Mouse (Mus musculus) liver, embryonic 12.5 days (tissue): ENCODE data around the gene Arrb1. TPM values are rescaled to one million over a fixed set of nuclear protein-coding genes. Genes with fewer than 3 reads are reported as not detected.

Experiments used
- ATAC-seq: fragments of 200-750 bp; cut with Nextera tagmentation; 2 replicates; pipeline ENCODE4 v1.8.0; 2017; ENCODE audit warnings: moderate number of reproducible peaks, mild to moderate bottlenecking, moderate library complexity
- H3K27ac ChIP-seq: fragments of 300-500 bp; sonication (generic); 2 replicates; pipeline ENCODE4 v1.5.1; 2016; ENCODE audit warnings: mild to moderate bottlenecking
- H3K27me3 ChIP-seq: fragments of 300-500 bp; sonication (generic); replicated peaks from 2 replicates; pipeline ENCODE4 v1.6.1; 2016; ENCODE audit warnings: mild to moderate bottlenecking, moderate library complexity
- H3K36me3 ChIP-seq: fragments of 300-500 bp; sonication (generic); 2 replicates; pipeline ENCODE4 v1.6.1; 2016; ENCODE audit warnings: mild to moderate bottlenecking, moderate library complexity
- H3K4me1 ChIP-seq: fragments of 300-500 bp; sonication (generic); 2 replicates; pipeline ENCODE4 v1.6.1; 2016
- H3K4me2 ChIP-seq: fragments of 300-500 bp; sonication (generic); 2 replicates; pipeline ENCODE4 v1.6.1; 2016; ENCODE audit warnings: mild to moderate bottlenecking, moderate library complexity
- H3K4me3 ChIP-seq: fragments of 300-500 bp; sonication (generic); 2 replicates; pipeline ENCODE4 v1.5.1; 2016; ENCODE audit warnings: mild to moderate bottlenecking, moderate library complexity
- H3K9ac ChIP-seq: fragments of 300-500 bp; sonication (generic); 2 replicates; pipeline ENCODE4 v1.6.1; 2016; ENCODE audit warnings: mild to moderate bottlenecking, moderate library complexity
- H3K9me3 ChIP-seq: fragments of 300-500 bp; sonication (generic); replicated peaks from 2 replicates; pipeline ENCODE4 v1.6.1; 2016; ENCODE audit warnings: mild to moderate bottlenecking, moderate library complexity
- WGBS: fragments of 180-500 bp; shearing (Covaris S2); methylation state at CpG from one replicate; pipeline ENCODE4 v1.1.7; 2016; ENCODE audit not compliant: insufficient replicate concordance; 5-methylcytosine and 5-hydroxymethylcytosine counted together
- polyA plus RNA-seq: library from polyadenylated mRNA; unstranded; fragments of >200 nt; fragmentation: Nextera tagmentation; extraction: Ambion mirVana; gene quantifications from 2 replicates; pipeline ENCODE4 v1.2.1, GENCODE M21; 2016

Arrb1 gene
- polyA plus RNA-seq, 1 experiment from 2014 or later: 136 TPM

DNA sequence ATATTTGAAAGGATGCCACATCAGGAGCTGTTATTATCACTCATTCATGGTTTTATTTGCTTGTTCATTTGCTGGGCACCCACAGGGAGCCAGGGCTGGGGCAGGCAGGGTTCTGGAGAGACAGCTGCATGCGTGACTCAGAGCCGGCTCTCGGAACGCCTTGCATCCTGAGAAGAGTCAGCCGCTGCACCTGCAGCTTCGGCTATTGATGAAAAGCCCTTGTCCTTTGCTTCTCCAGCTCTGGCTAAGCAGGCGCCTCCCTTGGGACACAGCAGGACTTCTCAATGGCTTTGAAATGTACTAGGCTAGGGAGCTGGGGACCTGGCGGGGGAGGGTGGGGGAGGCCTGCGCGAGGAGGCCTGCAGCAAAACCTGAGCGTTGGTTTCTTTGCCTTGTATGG is 23.8 kb downstream of the Arrb1 start:
- Histone ChIP-seq H3K27ac (peak overlapping the region; percentile 28; the same call in 1 of the 2 replicates), H3K4me3 (no peak overlapping the region), H3K27me3 (no peaks in the 10 kb centered on the region), H3K4me1 (peaks cover 62% of the 10 kb centered on the region), H3K4me2 (no peak overlapping the region), H3K36me3 (no peaks in the 10 kb centered on the region), H3K9me3 (no peaks in the 10 kb centered on the region), H3K9ac (no peak overlapping the region)
- WGBS: 45% methylated on average over 11 of the region's 11 CpGs
- ATAC-seq: no peak

- Histone ChIP-seq H3K36me3 (0 out of 2 replicates have a peak, but pooled peaks cover 8% of the 10 kb centered on the region), H3K4me2 (no peak overlapping the region), H3K4me1 (peaks cover 73% of the 10 kb centered on the region), H3K9me3 (no peaks in the 10 kb centered on the region), H3K27me3 (no peaks in the 10 kb centered on the region), H3K27ac (no peak overlapping the region; the same call in 1 of the 2 replicates), H3K4me3 (no peak overlapping the region), H3K9ac (no peak overlapping the region)
- ATAC-seq: no peak
- WGBS: 51% methylated on average over 5 of the region's 5 CpGs
Measured at GRCm38 (mm10) chr7:99562478-99562877, 27.2 kb downstream of the Arrb1 start.

DNA sequence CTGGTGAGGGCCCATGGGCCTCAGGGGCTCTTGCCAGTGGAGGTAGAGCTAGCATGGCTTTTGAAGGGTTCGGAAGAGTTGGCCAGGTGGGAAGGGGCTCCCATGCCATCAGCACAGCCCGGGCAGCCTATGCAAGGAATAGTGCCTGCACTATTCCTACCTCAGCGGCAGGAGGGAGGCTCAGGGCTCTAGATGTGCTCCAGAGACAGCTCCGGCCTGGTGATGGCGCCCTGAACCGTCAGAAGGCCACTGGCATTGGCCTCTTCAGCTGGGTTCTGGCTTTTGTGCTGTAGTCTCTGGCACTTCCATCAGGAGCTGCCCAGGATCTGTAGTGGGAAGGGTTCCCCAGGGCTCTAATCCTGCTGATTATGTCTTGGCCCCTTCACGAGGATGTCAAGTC is 28.0 kb downstream of the Arrb1 start:
- Histone ChIP-seq H3K4me3 (no peak overlapping the region), H3K9me3 (no peaks in the 10 kb centered on the region), H3K27me3 (no peaks in the 10 kb centered on the region), H3K27ac (no peak overlapping the region), H3K9ac (no peak overlapping the region), H3K4me1 (peaks cover 73% of the 10 kb centered on the region), H3K4me2 (no peak overlapping the region), H3K36me3 (0 out of 2 replicates have a peak, but pooled peaks cover 8% of the 10 kb centered on the region)
- 71% methylated on average over 7 of the region's 7 CpGs for WGBS
- no peak for ATAC-seq

DNA sequence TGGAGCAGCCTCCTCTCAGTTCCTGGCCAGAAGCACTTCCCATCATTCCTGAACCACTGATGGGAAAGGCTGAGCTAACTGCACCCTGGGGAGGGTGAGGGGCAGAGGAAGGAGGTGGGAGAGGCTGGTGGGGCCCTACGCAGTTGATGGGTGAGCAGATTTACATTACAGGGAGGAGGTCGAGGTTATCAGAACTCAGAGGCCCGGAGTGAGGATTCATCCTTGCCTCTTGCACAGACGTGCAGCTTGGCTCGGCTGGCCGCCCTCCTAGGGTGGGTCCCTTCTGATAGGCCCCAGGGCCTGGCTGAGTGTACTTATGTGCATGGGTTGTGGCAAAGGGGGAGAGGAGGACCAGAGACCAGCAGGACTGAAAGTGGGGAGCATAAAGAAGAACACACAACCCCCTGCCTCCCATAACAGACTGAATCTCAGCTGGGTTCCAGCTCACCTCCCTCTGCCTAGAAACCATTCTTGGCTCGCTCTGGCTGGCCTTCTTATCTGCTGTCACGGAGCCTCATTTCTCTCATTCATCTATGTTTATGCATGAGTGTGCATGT is 30.1 kb downstream of the Arrb1 start:
- Histone ChIP-seq H3K4me3 (no peak overlapping the region), H3K4me2 (no peak overlapping the region), H3K9ac (no peak overlapping the region), H3K36me3 (0 out of 2 replicates have a peak, but pooled peaks cover 8% of the 10 kb centered on the region), H3K9me3 (no peaks in the 10 kb centered on the region), H3K27me3 (no peaks in the 10 kb centered on the region), H3K27ac (peak overlapping the region; percentile 4; the same call in 1 of the 2 replicates), H3K4me1 (peaks cover 69% of the 10 kb centered on the region)
- 28% methylated on average over 8 of the region's 8 CpGs for WGBS
- peak; percentile 55 for ATAC-seq

GRCm38 (mm10) chr7:99570680-99571079 is 35.4 kb downstream of the Arrb1 start:
- H3K27me3 ChIP-seq: no peaks in the 10 kb centered on the region
- H3K36me3 ChIP-seq: peaks cover 24% of the 10 kb centered on the region
- ATAC-seq: no peak
- no peak overlapping the region; the same call in 1 of the 2 replicates for H3K4me2 ChIP-seq
- WGBS: 58% methylated on average over 5 of the region's 5 CpGs
- 0 out of 2 replicates have a peak overlapping the region, but pooled peaks have one; percentile 4 for H3K4me3 ChIP-seq
- peak overlapping the region; percentile 52; the same call in 1 of the 2 replicates for H3K27ac ChIP-seq
- peaks cover 26% of the 10 kb centered on the region for H3K4me1 ChIP-seq
- H3K9me3 ChIP-seq: no peaks in the 10 kb centered on the region
- 0 out of 2 replicates have a peak overlapping the region, but pooled peaks have one; percentile 9 for H3K9ac ChIP-seq

DNA sequence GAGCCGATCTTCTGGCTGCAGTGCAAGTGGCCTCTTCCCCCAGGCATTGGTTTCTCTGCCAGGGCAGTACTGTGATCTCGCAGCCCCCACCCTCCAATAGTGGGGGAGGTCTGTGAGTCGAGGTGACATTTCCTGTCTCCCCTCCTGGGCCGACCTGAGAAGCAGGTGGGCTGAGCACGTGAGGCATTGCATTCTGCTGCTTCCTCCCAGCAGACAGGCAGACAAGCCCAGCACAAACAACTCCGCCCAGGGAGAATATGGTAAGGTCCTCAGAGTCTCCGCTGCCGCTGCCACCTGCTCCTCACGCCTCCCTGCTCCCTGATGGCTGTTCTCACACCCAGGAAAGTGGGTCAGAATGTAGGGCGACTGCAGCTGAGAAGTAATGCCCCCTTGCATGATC is 37.7 kb downstream of the Arrb1 start:
- Histone ChIP-seq H3K9ac (no peak overlapping the region), H3K27me3 (no peaks in the 10 kb centered on the region), H3K4me1 (peaks cover 17% of the 10 kb centered on the region; the same call in 1 of the 2 replicates), H3K27ac (no peak overlapping the region), H3K4me2 (no peak overlapping the region), H3K9me3 (no peaks in the 10 kb centered on the region), H3K4me3 (no peak overlapping the region), H3K36me3 (peaks cover 16% of the 10 kb centered on the region)
- no peak for ATAC-seq
- 70% methylated on average over 10 of the region's 10 CpGs for WGBS

- H3K36me3 ChIP-seq: peaks cover 16% of the 10 kb centered on the region
- H3K9ac ChIP-seq: no peak overlapping the region
- H3K4me3 ChIP-seq: no peak overlapping the region
- H3K4me1 ChIP-seq: peaks cover 17% of the 10 kb centered on the region; the same call in 1 of the 2 replicates
- no peak overlapping the region for H3K27ac ChIP-seq
- ATAC-seq: no peak
- no peaks in the 10 kb centered on the region for H3K27me3 ChIP-seq
- H3K9me3 ChIP-seq: no peaks in the 10 kb centered on the region
- 81% methylated on average over 4 of the region's 4 CpGs for WGBS
- H3K4me2 ChIP-seq: no peak overlapping the region
Measured at GRCm38 (mm10) chr7:99573351-99573750, 38.1 kb downstream of the Arrb1 start.

- ATAC-seq: no peak
- H3K27ac ChIP-seq: no peak overlapping the region
- H3K9me3 ChIP-seq: no peaks in the 10 kb centered on the region
Measured at GRCm38 (mm10) chr7:99578246-99578645, 43.0 kb downstream of the Arrb1 start.

GRCm38 (mm10) chr7:99579491-99580190 is 44.4 kb downstream of the Arrb1 start:
- no peak overlapping the region for H3K9ac ChIP-seq
- H3K4me2 ChIP-seq: peak overlapping the region; percentile 14; the same call in 1 of the 2 replicates
- H3K4me1 ChIP-seq: peaks cover 46% of the 10 kb centered on the region
- H3K4me3 ChIP-seq: no peak overlapping the region
- H3K9me3 ChIP-seq: no peaks in the 10 kb centered on the region
- H3K27ac ChIP-seq: 0 out of 2 replicates have a peak overlapping the region, but pooled peaks have one; percentile 13
- H3K36me3 ChIP-seq: peaks cover 13% of the 10 kb centered on the region
- no peak for ATAC-seq
- H3K27me3 ChIP-seq: 0 out of 2 replicates have a peak, but pooled peaks cover 5% of the 10 kb centered on the region
- 44% methylated on average over 16 of the region's 16 CpGs for WGBS

More at GRCm38 (mm10) chr7:99578246-99578645, 43.0 kb downstream of the Arrb1 start:
- peaks cover 38% of the 10 kb centered on the region for H3K4me1 ChIP-seq
- H3K36me3 ChIP-seq: peaks cover 8% of the 10 kb centered on the region
- 0 out of 2 replicates have a peak, but pooled peaks cover 5% of the 10 kb centered on the region for H3K27me3 ChIP-seq
- no peak overlapping the region for H3K4me3 ChIP-seq
- no peak overlapping the region for H3K4me2 ChIP-seq
- WGBS: 73% methylated on average over 3 of the region's 3 CpGs
- H3K9ac ChIP-seq: no peak overlapping the region

GRCm38 (mm10) chr7:99580247-99580646 is 45.0 kb downstream of the Arrb1 start:
- Histone ChIP-seq H3K4me3 (no peak overlapping the region), H3K36me3 (peaks cover 18% of the 10 kb centered on the region), H3K4me2 (peak overlapping the region; percentile 14; the same call in 1 of the 2 replicates), H3K4me1 (peaks cover 46% of the 10 kb centered on the region), H3K27ac (0 out of 2 replicates have a peak overlapping the region, but pooled peaks have one; percentile 21), H3K27me3 (0 out of 2 replicates have a peak, but pooled peaks cover 5% of the 10 kb centered on the region), H3K9me3 (no peaks in the 10 kb centered on the region), H3K9ac (no peak overlapping the region)
- 33% methylated on average over 6 of the region's 6 CpGs for WGBS
- no peak for ATAC-seq

DNA sequence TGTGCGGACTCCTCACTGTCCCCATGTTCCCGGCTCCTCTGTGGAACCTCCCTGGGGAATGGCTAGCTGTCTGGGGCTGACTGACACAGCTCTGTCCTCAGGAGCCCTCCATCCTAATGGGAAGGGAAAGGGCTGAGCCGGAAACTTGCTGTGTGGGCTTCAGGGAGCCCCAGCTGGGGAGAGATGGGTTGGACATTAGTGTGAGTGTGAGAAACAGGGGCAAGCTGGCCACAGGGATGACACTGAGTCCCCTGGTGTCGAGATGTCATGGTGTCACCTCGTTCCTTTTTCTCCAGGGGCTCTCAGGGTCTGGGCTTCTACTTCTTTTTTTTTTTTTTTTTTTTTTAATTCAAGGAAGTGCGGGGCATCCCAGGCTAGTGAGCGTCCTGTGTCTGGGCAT is 47.0 kb downstream of the Arrb1 start:
- WGBS: 61% methylated on average over 7 of the region's 7 CpGs
- Histone ChIP-seq H3K9ac (no peak overlapping the region), H3K36me3 (peaks cover 39% of the 10 kb centered on the region), H3K27ac (no peak overlapping the region), H3K4me3 (no peak overlapping the region), H3K4me1 (peaks cover 46% of the 10 kb centered on the region), H3K9me3 (no peaks in the 10 kb centered on the region), H3K27me3 (0 out of 2 replicates have a peak, but pooled peaks cover 5% of the 10 kb centered on the region), H3K4me2 (no peak overlapping the region)
- ATAC-seq: no peak

DNA sequence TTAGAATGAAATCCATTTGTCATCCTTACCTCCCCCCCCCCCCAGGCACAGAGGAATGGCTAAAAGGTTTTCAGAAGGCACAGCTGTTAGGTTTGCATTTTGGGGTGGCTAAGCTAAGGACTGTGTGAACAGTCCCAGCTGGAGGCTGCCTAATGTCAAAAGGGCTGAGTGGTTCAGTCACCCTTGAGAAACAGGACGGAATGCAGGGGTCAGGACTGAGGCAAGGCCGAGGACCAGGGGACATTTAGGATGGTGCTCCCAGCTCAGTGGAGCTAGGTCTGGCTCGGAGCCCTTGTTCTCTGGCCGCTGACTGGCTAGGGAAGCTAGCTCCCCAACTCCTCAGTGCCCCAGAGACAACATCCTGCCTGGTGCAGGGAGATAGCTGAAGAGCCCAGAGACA is 47.6 kb downstream of the Arrb1 start:
- Histone ChIP-seq H3K4me3 (no peak overlapping the region), H3K4me2 (no peak overlapping the region), H3K27me3 (0 out of 2 replicates have a peak, but pooled peaks cover 5% of the 10 kb centered on the region), H3K36me3 (peaks cover 44% of the 10 kb centered on the region), H3K9me3 (no peaks in the 10 kb centered on the region), H3K4me1 (peaks cover 46% of the 10 kb centered on the region), H3K27ac (no peak overlapping the region), H3K9ac (no peak overlapping the region)
- no peak for ATAC-seq
- 63% methylated on average over 4 of the region's 4 CpGs for WGBS
